Mouse (Mus musculus) liver, embryonic 16.5 days (tissue): ENCODE measurements around the gene Sorcs2. TPM values are rescaled to one million over a fixed set of nuclear protein-coding genes. Genes with fewer than 3 reads are reported as not detected.

ENCODE experiments used
- ATAC-seq: fragments of 200-750 bp; cut with Nextera tagmentation; 2 replicates; pipeline ENCODE4 v1.8.0; 2017; ENCODE audit warnings: low read depth, mild to moderate bottlenecking, moderate number of reproducible peaks, moderate library complexity
- H3K27ac ChIP-seq: fragments of 300-500 bp; sonication (generic); 2 replicates; pipeline ENCODE4 v1.5.1; 2014; ENCODE audit warnings: mild to moderate bottlenecking, low read length
- H3K27me3 ChIP-seq: fragments of 300-500 bp; sonication (generic); 2 replicates; pipeline ENCODE4 v1.6.1; 2014; ENCODE audit warnings: low read depth, low read length, mixed read lengths; ENCODE audit not compliant: control insufficient read depth, insufficient read depth
- H3K36me3 ChIP-seq: fragments of 300-500 bp; sonication (generic); 2 replicates; pipeline ENCODE4 v1.6.1; 2014; ENCODE audit warnings: mild to moderate bottlenecking; ENCODE audit not compliant: control insufficient read depth, insufficient read depth
- H3K4me1 ChIP-seq: fragments of 300-500 bp; sonication (generic); 2 replicates; pipeline ENCODE4 v1.6.1; 2014; ENCODE audit warnings: low read depth, low read length, mixed read lengths; ENCODE audit not compliant: control insufficient read depth
- H3K4me2 ChIP-seq: fragments of 300-500 bp; sonication (generic); 2 replicates; pipeline ENCODE4 v1.6.1; 2014; ENCODE audit warnings: low read depth, low read length, mixed read lengths
- H3K4me3 ChIP-seq: fragments of 300-500 bp; sonication (generic); 2 replicates; pipeline ENCODE4 v1.5.1; 2014; ENCODE audit warnings: low read depth, mild to moderate bottlenecking, low read length
- H3K9ac ChIP-seq: fragments of 300-500 bp; sonication (generic); 2 replicates; pipeline ENCODE4 v1.6.1; 2014; ENCODE audit warnings: low read depth, low read length
- H3K9me3 ChIP-seq: fragments of 300-500 bp; sonication (generic); replicated peaks from 2 replicates; pipeline ENCODE4 v1.6.1; 2016; ENCODE audit warnings: low read length; ENCODE audit not compliant: control insufficient read depth
- WGBS: fragments of 180-500 bp; shearing (Covaris S2); extraction: QIAGEN DNeasy Blood & Tissue Kit; methylation state at CpG from one replicate; pipeline ENCODE4 v1.1.7; 2014; ENCODE audit not compliant: insufficient replicate concordance; 5-methylcytosine and 5-hydroxymethylcytosine counted together
- microRNA-seq: library from miRNA; unstranded; fragments of <30 nt; microRNA quantifications from one replicate; pipeline ENCODE4, GENCODE M21; 2016
- polyA plus RNA-seq: library from polyadenylated mRNA; unstranded; fragments of >200 nt; fragmentation: Nextera tagmentation; extraction: Ambion mirVana; gene quantifications from 2 replicates; pipeline ENCODE4 v1.2.1, GENCODE M21; 2015

Sorcs2 gene
- polyA plus RNA-seq, 1 experiment from 2014 or later = 0.99 TPM

GRCm38 (mm10) chr5:35971841-35972578 lies 425.9 kb downstream of the Sorcs2 start:
- Histone ChIP-seq H3K4me3 (no peak overlapping the region), H3K9me3 (no peaks in the 10 kb centered on the region), H3K4me1 (no peaks in the 10 kb centered on the region), H3K27me3 (no peaks in the 10 kb centered on the region), H3K4me2 (no peak overlapping the region), H3K9ac (no peak overlapping the region), H3K27ac (no peak overlapping the region), H3K36me3 (no peaks in the 10 kb centered on the region)
- no peak for ATAC-seq
- WGBS = 42% methylated on average over 10 of the region's 10 CpGs

GRCm38 (mm10) chr5:35970380-35971105 lies 427.4 kb downstream of the Sorcs2 start:
- Histone ChIP-seq H3K4me3 (no peak overlapping the region), H3K27me3 (no peaks in the 10 kb centered on the region), H3K9ac (no peak overlapping the region), H3K36me3 (no peaks in the 10 kb centered on the region), H3K4me1 (no peaks in the 10 kb centered on the region), H3K9me3 (no peaks in the 10 kb centered on the region), H3K27ac (no peak overlapping the region), H3K4me2 (no peak overlapping the region)
- WGBS = 43% methylated on average over 12 of the region's 12 CpGs
- no peak for ATAC-seq

GRCm38 (mm10) chr5:35969857-35970256 lies 428.1 kb downstream of the Sorcs2 start:
- Histone ChIP-seq H3K4me3 (no peak overlapping the region), H3K4me2 (no peak overlapping the region), H3K36me3 (no peaks in the 10 kb centered on the region), H3K27ac (no peak overlapping the region), H3K9ac (no peak overlapping the region), H3K4me1 (no peaks in the 10 kb centered on the region), H3K27me3 (no peaks in the 10 kb centered on the region), H3K9me3 (no peaks in the 10 kb centered on the region)
- WGBS = 52% methylated on average over 3 of the region's 3 CpGs
- ATAC-seq = no peak

Small RNA genes lying within 50 kb of the gene (microRNA-seq; reads per million reads assigned to microRNA genes)
- gene Mir7689 = 25.1 reads per million, percentile 40 among the genes with 10 or more reads in this experiment

Other genes with a start within 250 kb of the Sorcs2 start
- not detected in 2 replicates for gene Psapl1, start 194.1 kb downstream of the Sorcs2 start, polyA plus RNA-seq
- gene Grpel1, start 66.9 kb upstream of the Sorcs2 start, polyA plus RNA-seq = 35.1 and 36.7 TPM in 2 replicates
- gene Tada2b, start 86.1 kb upstream of the Sorcs2 start, polyA plus RNA-seq = 0.79 and 1.0 TPM in 2 replicates
- gene Ccdc96, start 86.4 kb upstream of the Sorcs2 start, polyA plus RNA-seq = 0.06 and 0.07 TPM in 2 replicates
- 8.1 and 9.3 TPM in 2 replicates for gene Tbc1d14, start 195.1 kb upstream of the Sorcs2 start, polyA plus RNA-seq